Mouse (Mus musculus): Measurements from ENCODE around the gene Zfp629.

Gene Zfp629

DNA sequence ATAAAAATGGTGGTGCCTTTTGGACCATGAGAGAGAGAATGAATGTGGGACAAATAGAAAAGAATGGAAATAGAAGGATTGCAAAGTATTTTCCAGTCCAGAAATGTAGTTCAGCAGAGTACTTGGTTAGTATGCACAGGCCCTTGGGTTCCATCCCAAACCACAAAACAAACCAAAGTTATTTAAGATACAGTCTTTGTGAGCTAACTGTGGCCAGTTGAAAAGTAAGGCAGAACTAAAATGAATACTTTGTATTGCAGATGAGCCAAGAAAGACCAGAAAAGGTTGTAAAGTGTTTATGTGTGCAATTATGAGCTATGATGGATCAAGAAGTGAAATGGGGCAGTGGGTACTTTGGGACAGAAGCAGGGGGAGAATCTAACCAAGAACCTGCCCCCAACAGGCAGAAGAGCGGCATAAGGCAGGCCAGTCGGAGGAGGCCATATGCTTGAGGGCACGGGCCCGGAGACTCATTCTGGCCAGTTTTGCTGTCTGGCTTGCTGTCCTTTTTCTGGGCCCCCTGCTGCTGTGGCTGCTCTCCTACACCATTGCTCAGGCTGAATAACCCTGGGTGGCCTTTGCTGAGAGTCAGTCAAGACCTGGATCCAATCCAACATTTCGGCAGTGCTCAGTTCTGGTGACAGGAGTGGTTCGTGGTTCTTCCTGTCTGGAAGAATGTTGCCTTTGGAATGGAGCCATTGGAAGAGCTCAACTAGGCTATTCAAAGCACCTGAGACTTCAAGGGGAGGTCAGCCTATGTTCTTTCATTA, 51.0 kb downstream of the Zfp629 start:
- DNase-seq (ENCODE audit: low read depth, low spot score), result no peak

DNA sequence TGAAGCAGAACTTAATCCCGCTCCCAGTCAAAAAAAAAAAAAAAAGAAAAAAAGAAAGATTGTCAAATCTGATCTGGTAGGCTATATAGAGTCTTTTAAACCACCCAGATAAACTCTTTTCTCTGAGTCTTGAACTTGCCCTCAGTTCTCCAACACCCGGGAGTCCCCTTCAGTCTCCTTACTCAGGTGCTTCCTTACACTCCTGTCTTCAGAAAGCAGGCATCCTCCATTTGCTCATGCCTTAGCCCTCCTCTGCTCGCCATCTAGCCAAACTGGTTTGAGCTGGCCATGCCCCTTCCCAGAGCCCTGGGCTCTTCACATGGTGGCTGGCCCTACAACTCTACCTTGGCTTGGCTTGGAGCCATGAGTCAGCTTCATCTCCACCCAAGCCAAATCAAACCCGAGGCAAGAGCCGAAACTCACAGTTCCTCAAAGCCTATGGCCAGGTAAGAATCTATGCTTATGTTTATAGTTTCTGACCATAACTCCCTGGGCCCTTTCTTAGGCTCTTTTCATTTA, 54.2 kb downstream of the Zfp629 start, which contains the start of gene Tmem265:
Gene Tmem265, plus strand, starts transcription at position 51 of the 519 bp plus-strand sequence.
- DNase-seq (ENCODE audit: low read depth, low spot score), result no peak

DNA sequence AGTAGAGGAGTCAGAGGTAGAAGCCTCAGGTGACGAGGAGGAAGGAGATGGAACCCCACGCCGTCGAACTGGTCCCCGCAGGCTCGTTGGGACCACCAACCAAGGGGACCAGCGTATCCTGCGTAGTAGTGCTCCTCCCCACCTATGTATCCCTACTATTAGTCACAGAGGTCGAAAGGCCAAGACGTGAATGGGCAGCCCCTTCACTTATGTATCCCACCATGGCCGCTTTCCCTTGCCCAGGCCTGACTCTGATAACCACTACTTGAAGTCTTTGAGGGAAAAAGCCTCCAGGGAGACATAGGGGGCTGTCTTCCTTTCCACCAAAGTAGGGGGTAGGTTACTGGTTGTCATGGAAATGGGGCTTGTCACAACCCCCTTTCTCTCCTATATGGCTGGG, 55.0 kb downstream of the Zfp629 start:
- DNase-seq (ENCODE audit: low read depth, low spot score), result peak; percentile 45

Measured in R1 (cell line).